In genomic region chr2:77289701-77290100, GRCm38 (mm10) we compare ENCODE assay signal across 27 mouse cellular contexts. TPM values are rescaled to one million over a fixed set of nuclear protein-coding genes. Genes with fewer than 3 reads are reported as not detected.
DNase-seq lines count a peak whose midpoint lies in the region; ATAC-seq and TF ChIP-seq lines count a peak whose summit lies in the region.
"Had no signal": no experiment of that assay in that cellular context is flagged by ENCODE, and none has a peak within 500 bp of the region (broad histone marks: within the 10 kb centered on the region; RNA-seq: fewer than 3 reads in every experiment).

No protein-coding gene starts in this region.

- no peak overlapping the region for H3K27ac ChIP-seq in hindbrain, postnatal 0 days

- H3K4me3 ChIP-seq in hindbrain, postnatal 0 days (ENCODE audit: low read length): no peak overlapping the region

- TF ChIP-seq CTCF in hindbrain, postnatal 0 days (IDR thresholded peaks at IDR 0.05; ENCODE audit: low read depth): no peak

- H3K36me3 ChIP-seq in hindbrain, postnatal 0 days (ENCODE audit: insufficient read depth, low read length): no peaks in the 10 kb centered on the region
- H3K36me3 ChIP-seq: G1E had no signal

- H3K4me2 ChIP-seq in hindbrain, postnatal 0 days (ENCODE audit: low read depth, low read length): no peak overlapping the region

- H3K27me3 ChIP-seq in hindbrain, postnatal 0 days (ENCODE audit: insufficient read depth, low read length): no peaks in the 10 kb centered on the region
- H3K27me3 ChIP-seq: CH12.LX had no signal

- 69% methylated on average over 6 of the region's 6 CpGs for WGBS in hindbrain, postnatal 0 days

- H3K9me3 ChIP-seq in hindbrain, postnatal 0 days (ENCODE audit: low read length): no peaks in the 10 kb centered on the region

- DNase-seq in ES-CJ7 (ENCODE audit: low read depth, low spot score) (peak; percentile 29), R1 (ENCODE audit: low read depth, low spot score) (peak; percentile 73), WW6 (ENCODE audit: low read depth, low spot score) (peak; percentile 45), ZHBTc4 (ENCODE audit: low read depth, low spot score) (peak; percentile 52)
- DNase-seq in hindbrain, postnatal 0 days (ENCODE audit: low spot score): no peak
- DNase-seq in gastrocnemius, adult 18-20 months (ENCODE audit: low spot score): no peak
- DNase-seq in testis, postnatal 10 days (ENCODE audit: low spot score): no peak
- no peak for DNase-seq in left cerebral cortex, postnatal 36 days (ENCODE audit: low spot score in 2 of 2)
- DNase-seq: adrenal gland, adult 2 months; adrenal gland, adult 8-10 months; adrenal gland, postnatal 10 days; adrenal gland, postnatal 14 days; adrenal gland, postnatal 25 days; adrenal gland, postnatal 36 days; B cell, adult 2 months; cerebellum, adult 11 months; cerebellum, adult 11-12 months; cerebellum, adult 18-20 months; cerebellum, adult 2 months; cerebellum, adult 8-10 months; cerebellum, adult 9-10 months had no signal

- no peaks in the 10 kb centered on the region for H3K4me1 ChIP-seq in hindbrain, postnatal 0 days (ENCODE audit: insufficient read depth, low read length)

- ATAC-seq in hindbrain, postnatal 0 days: no peak
- ATAC-seq: activated CD4-positive, CD25-positive, alpha-beta regulatory T cell, adult 4 months; CD4-positive, CD25-positive, alpha-beta regulatory T cell, adult 4 months; Patski had no signal

- no peak overlapping the region for H3K9ac ChIP-seq in hindbrain, postnatal 0 days (replicated peaks; ENCODE audit: low read length)

- intact Hi-C loops in left cerebral cortex, postnatal 36 days (cut with DNase I): no loop called here

RNA-seq across cellular contexts. Expression of gene Sestd1, which starts 9.3 kb away (rescaled TPM):
- 40.8 and 41.3 TPM in 2 replicates for total RNA-seq in hindbrain, postnatal 0 days (2014; rRNA removed)
- polyA plus RNA-seq in hindbrain, postnatal 0 days (2015; fragmentation: Nextera tagmentation; extraction: Ambion mirVana): 21.0 and 22.8 TPM in 2 replicates
- 1 to 10 TPM; 7.9 to 9.7 TPM for total RNA-seq in gastrocnemius, adult 18-20 months (2021)
- total RNA-seq in left cerebral cortex, postnatal 36 days (2021): 10 to 100 TPM; 59.5 to 60.0 TPM
- total RNA-seq: CH12.LX, MEL had no signal

Comparison
In these comparisons a context has a peak if more than half of its experiments do, and no peak if none do; other contexts are left out.
1. DNase-seq: peak in ES-CJ7 (single experiment), R1 (single experiment), WW6 (single experiment) and ZHBTc4 (single experiment); none in hindbrain, postnatal 0 days (single experiment), gastrocnemius, adult 18-20 months (single experiment), testis, postnatal 10 days (single experiment) and left cerebral cortex, postnatal 36 days (0 of 2).